Mouse (Mus musculus): ENCODE results near the gene Plcb3.

DNA sequence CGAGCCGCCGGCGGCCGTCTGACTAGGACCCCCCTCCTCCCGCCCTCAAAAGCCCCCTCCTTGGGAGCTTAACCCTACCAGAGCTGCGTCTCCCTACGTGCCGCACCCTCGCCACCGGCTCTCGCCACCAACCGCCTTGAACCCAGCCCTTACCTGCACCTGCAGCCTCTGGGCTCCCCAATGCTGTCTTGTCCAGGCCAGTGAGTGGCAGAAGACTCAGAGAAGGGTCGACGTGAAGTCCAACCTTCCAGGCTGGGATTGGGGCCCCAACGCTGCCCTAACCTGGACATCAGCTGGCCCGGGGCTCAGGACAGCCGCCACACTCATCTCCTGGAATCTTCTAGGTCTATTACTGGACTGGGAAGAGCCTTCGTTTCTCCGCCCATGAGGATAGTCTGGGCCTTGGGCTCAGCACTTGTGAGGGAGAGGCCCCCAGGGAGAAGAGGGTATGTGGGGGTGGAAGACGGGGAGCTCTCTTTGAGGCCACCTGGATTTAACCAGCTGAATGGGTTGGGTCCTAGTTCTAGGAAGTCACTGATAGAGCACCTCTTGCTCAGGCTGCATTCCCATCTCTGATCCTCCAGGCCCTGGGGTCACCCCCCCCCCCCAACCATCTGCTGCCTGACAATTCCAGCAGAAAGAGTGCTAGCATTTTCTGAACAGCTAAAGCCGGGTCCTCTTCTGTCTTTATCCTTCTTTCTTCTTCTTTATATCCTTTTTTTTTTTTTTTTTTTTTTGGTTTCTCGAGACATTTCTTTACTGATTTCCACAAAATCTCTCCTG, 41.9 kb downstream of the Plcb3 start, which contains the start of gene Kcnk4:
- no peak for TF ChIP-seq POLR2A (IDR thresholded peaks at IDR 0.05; ENCODE audit: borderline replicate concordance, low read depth, low read length)
- TF ChIP-seq CTCF (IDR thresholded peaks at IDR 0.05; ENCODE audit: low read depth, low read length), result no peak
